Mouse (Mus musculus) left cerebral cortex, adult 18-20 months (tissue): ENCODE measurements at regions not wholly inside any gene's neighbourhood (a gene's known extent, or its start where the extent isn't known, plus 50 kb on each side); places are given as distances from the start of the nearest gene placed in this dataset.

ENCODE experiments used
- DNase-seq, 2 experiments: peaks; one replicate each; pipeline ENCODE4 v3.0.0; 2021 to 2022; ENCODE audit warnings: low spot score in 2 of 2, mixed read lengths in 1 of 2

DNA sequence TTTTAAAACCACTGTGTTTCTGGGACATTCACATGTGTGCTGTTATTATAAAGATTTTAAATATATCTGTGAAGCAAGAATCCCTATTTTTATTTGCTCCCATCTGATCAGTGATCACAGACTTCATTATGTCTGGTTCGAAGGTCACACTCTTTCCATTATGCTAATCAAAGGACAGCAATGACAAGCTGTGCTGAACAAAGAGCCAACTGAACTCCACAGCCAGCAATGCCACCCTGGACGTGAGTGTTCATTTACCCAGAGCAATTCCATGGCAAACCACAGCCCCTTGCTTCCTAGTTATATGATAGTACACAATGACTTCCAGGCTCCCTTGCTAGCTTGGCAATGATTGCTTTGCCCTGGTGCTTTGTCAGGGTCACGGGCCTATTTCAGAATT, 55.6 kb upstream of the Ccdc190 start:
- DNase-seq, result no peak

- DNase-seq, result peak; percentile 18 to 25
These were observed 59.8 kb upstream of the Ccdc190 start for GRCm38 (mm10) chr1:169868636-169869035.

DNA sequence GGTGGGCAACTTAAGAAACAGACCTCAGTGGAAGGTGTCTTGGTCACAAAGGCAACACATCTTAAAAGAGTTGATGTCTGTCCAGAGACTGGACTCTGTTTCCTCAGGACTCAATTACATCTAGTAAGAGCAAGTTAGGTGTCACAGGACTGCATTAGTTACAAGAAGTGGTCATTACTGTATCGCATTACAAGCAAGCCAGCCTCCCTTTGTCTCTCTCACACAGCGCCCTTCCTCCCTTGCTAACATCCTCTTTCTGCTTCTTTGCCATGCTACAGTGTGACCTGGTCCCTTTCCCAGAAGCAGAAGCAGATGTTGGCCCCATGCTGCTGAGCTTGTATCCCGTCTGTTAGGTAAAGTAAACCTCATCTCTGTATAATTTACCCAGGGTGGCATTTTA, 61.0 kb upstream of the Ccdc190 start:
- DNase-seq, result no peak

DNA sequence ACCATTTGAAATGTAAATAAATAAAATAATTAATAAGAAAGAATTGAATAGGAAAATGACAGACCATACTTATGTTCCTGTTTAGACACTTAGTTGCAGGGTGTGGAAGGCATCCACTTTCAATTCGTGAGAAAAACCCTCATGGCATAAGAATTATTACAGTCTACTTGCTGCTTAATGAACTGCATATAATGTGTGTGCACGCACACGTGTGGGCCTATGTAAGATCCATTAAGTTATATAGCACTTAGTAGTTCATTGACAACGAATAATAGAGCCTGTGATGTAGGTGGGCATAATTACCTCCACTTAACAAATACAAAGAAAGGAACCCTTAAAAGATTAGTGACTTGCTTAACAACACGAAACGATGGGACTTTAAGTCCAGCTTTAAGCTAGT, 61.6 kb upstream of the Ccdc190 start:
- no peak for DNase-seq

DNA sequence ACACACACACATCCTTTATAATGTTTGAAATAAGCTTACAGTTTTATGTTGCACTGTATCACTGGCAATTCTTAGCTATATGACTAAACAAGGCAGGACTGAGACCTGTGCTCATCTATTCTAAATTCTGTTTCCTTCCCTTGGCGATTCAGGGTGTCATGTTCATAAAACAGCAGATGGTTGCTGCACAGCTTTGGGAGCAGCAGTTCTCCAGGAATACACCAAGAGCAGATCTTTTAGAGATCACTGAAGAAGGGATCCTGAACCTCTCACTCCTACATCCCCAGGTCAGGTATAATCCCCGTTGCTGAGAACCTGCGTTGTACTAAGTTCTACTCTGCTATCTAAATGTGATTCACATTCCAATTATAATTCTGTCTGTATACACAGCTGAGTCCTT, 69.4 kb upstream of the Ccdc190 start:
- no peak for DNase-seq

GRCm38 (mm10) chr1:169851663-169852062, 76.8 kb upstream of the Ccdc190 start:
- no peak for DNase-seq

DNA sequence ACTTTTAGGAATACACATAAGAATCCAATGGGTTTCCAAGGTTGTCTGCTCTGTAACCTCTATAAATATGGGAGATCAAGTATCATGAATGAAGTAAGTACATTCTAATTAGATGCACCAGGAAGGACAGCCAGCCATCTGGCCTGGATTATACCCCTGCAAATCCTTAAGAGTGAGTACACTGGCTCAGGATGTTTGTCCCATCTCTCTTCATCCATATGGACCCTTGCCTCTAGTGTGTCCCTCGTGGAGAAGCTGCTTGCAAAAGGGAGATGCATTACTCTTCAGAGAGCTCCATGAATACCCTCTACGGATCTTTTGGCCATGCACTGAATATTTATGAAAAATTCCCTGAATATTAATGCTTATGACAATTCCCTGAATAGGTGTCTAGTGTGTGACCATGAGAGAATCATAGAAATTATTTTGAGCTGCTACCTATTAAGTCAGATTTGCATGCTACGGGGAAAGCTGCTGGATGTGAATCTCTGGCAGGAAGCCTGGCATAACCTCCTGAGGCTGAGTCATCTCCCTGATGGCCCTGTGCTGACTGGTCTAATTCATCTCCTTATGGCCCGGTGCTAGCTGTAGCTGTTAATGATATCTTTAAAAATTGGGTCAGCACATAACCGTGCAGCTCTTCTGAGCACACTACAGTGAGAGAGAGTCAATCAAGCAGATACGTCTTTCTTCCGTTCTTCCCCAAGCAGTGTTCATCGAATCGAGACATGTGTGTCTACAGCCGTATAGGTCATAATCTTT, 80.0 kb upstream of the Ccdc190 start:
- DNase-seq, result no peak

DNA sequence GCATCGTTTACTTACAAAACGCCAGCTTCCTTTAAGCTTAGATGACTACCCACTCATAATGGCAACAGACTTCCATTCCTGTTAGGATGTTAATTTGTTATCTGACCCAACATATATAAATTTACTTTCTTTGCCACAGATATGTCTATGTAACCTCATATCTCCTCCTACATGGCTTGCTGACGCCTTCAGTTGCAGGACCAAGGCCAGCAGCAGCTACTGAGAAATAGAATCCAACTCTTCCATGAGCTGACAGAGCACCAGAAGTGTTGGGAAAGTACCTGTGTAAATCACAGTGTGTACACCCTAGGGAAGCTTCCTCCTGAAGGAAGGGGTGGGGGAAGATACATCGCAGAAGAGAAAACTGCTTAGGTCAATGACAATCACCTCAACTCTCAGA, 86.0 kb upstream of the Ccdc190 start:
- peak in 1 of 2 experiments; percentile 23 for DNase-seq

GRCm38 (mm10) chr1:169840948-169841347, 87.5 kb upstream of the Ccdc190 start:
- no peak for DNase-seq

GRCm38 (mm10) chr1:169840056-169840728, 88.3 kb upstream of the Ccdc190 start:
- DNase-seq, result no peak

GRCm38 (mm10) chr1:169833385-169833784, 85.9 kb upstream of the Rgs4 start:
- DNase-seq, result no peak

DNA sequence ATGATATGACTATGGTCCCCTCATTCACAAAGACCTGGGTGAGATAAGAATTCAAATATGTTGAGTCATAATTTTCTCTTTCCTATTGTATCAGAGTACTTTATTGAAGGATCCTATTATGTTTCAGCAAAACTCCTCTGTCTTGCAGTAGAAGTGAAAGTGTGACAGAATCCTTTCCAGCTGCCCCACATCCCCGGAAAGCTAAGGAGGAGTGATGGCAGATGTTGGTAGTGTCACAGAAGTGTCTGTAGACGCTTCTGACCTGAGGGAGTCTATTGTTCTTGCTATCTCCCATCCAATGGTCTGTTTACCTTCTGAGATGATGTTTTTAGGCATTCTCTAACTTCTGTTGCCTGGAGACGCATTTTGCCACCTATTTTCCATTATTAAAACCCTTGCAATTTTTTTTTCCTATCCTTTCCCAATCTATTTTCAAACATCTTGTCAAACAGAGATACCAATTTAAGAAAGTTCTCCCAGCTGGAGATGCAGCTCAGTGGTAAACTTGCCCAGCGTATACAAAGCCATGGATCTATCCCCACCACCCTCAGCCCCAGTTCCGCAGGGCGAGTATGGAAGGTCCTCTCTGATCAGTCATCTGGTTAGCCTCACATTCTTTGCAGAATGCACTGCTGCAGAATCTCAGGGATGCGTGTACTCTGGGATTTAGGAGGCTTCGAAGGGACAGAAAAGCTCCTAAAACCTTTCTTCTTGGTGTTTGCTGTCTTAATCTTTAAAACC, 84.1 kb upstream of the Rgs4 start:
- no peak for DNase-seq

DNA sequence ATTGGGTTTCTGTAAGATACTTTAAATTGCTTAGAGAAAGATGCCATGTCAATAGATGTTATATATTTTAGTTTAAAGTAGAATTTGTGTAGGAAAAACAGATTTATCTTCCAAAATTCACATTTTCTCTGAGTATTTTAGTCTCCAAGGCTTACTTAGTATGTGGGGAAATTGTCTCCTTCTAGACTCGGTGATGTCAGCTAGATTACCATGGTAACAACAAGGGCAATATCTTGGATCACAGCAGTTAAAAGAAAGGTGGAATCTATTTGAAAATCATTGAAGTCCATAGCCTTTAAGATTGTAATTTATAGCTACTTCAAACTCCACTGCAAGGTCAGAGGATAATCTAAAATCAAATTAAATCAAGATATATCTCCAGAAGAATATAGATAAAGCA, 83.2 kb upstream of the Rgs4 start:
- DNase-seq, result no peak

DNA sequence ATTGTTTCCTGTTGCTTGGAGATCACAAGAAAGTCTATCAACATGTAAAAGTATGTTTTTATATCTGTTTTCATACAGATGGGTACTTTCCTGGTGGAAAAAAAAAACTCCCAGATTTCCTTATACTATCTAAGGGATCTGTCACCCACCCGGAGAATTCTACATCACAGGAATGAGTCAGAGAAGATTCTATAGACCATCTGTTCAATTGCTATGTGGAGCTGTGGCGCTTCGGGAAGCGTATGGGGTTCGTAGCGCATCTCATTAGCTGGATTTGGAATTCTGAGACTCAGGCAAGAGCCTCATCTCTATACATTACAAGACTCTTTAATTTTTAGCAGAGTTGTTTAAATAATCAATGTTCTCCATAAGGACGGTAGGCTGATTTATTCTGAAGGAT, 74.6 kb upstream of the Rgs4 start:
- DNase-seq, result no peak

DNA sequence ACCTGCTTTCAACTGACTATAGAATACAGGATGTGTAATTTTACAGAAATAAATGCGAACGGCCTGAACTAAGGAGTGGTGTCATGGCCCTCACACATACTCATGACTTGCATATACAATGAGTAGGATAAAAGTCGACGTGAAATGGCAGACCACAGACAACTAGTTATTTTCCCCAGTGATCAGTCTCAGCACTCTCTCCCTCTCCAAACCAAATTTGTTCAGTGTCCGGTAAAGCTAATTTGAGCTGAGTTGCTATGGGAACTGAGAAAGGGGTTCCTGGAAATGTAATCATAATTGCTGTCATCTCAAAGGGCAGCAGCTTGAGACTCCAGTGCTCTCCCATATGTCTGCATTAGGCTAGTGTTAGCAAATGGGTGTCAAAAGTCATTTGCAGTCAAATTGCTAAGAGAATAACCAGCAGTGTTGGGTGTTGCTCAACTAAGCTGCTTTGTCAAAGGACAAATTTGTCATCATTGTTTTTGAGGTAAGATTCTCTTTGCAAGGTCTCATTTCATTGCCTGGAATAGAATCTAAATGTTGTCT, 72.0 kb upstream of the Rgs4 start:
- DNase-seq, result no peak

GRCm38 (mm10) chr1:169816939-169817338, 69.5 kb upstream of the Rgs4 start:
- DNase-seq, result no peak

DNA sequence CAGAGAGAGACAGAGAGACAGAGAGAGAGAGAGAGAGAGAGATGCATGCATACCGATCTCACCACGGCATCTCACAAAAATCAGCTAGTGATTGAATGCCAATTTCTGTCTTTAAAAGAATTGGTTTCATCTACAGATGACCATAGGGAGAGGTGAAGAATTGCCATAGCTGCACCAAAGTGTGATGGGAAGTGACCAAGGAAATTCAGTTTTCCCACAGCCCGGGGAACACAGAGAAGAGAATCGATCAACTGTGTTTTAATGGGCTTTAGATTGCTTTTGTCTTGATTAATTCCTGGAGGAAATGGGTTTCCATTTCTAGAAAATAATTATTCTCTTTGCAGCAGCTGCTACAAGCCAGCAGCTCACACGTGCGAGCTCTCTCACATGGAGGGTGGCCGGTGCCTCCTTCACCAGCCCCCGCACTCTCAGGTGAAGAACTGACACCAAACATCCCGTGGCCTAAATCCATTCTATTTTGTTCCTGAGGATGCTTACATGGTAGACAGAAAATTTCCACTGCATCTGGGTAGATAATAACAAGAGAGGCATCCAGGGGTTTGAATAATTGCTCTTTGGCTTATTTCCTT, 65.2 kb upstream of the Rgs4 start:
- DNase-seq, result no peak

DNA sequence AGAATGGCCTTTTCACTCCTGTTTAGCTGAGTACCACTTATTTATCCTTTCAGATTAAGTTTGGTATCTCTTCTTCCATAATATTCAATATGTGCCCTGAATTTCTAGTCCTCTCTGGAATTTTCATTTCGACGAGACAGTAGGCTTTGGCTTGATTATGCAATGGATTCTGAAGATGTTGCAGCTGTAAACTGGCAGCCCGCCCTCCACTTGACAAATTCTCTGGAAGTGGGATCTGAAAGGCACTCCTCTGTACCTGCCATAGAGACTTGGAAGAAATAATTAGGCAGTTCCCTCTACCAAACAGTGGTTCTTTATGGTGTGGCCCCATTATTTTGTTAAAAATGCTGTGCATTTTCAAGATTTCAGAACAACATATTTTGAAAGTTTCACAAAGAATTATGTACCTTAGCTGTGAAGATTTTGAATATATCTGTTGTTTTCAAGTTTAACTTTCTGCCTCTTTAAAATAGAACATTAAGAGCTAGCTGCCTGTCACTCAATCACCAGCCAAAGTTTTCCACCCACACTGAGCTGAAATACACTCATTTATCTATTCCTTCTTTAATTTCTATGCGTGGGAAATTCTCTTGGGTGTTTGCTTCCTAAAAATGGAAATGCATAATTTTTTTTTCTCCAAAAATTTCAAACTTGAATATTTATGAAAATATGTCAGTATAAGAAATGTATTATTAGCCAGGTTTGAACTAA, 56.1 kb upstream of the Rgs4 start:
- DNase-seq, result peak; percentile 22 to 52

DNA sequence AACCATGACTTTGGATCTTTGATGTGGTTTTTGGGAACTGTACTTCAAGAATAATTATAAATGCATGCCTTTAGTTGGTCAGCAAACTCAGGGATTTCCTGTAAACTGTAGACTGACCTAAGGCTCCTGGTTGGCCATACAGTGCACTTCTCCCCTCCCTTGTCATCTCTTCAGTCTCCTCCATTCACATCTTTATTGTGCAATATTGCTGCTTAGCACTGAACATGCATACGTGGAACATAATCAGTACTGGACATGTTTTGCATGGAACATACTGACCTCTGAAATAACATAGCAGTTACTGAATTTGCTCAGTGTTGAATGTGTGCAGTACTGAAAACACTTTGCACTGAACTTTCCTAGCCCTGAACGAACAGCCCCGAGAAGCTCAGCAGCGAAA, 55.4 kb upstream of the Rgs4 start:
- no peak for DNase-seq

- no peak for DNase-seq
These were observed 54.8 kb upstream of the Rgs4 start for GRCm38 (mm10) chr1:169802053-169802830.
